Mouse (Mus musculus): ENCODE results near the gene Gbp8. TPM values are rescaled to one million over a fixed set of nuclear protein-coding genes. Genes with fewer than 3 reads are reported as not detected.

The Gbp8 gene
- 149 TPM for polyA plus RNA-seq (2017; shearing (Covaris generic))

GRCm38 (mm10) chr5:105139409-105140088 is at the start of gene Gbp8, which contains the start of the genes Gbp9 and Gbp4:
Gene Gbp8, minus strand, starts transcription at chr5:105139540.
Gene Gbp9, minus strand, starts transcription at chr5:105139539.
Gene Gbp4, minus strand, starts transcription at chr5:105139586.

GRCm38 (mm10) chr5:104982535-104982934 is 156.8 kb downstream of the Gbp8 start, which contains the start of gene Abcg3:
Gene Abcg3, minus strand, starts transcription at chr5:104982718.

Other genes with a start within 250 kb of the Gbp8 start
- gene Abcg3, start 156.8 kb downstream of the Gbp8 start, polyA plus RNA-seq (2017; shearing (Covaris generic)) = 34.4 TPM
- gene Gbp9, start within 50 bp of the Gbp8 start, polyA plus RNA-seq (2017; shearing (Covaris generic)) = 183 TPM
- 372 TPM for gene Gbp4, start within 50 bp of the Gbp8 start, polyA plus RNA-seq (2017; shearing (Covaris generic))
- gene Gbp10, start 100.0 kb upstream of the Gbp8 start, polyA plus RNA-seq (2017; shearing (Covaris generic)) = 149 TPM
- gene Gm43302, start 154.2 kb upstream of the Gbp8 start, polyA plus RNA-seq (2017; shearing (Covaris generic)) = 22.6 TPM
- 318 TPM for gene Gbp6, start 154.2 kb upstream of the Gbp8 start, polyA plus RNA-seq (2017; shearing (Covaris generic))